Mouse (Mus musculus): ENCODE results near the gene Elane.

- TF ChIP-seq CTCF (IDR thresholded peaks at IDR 0.05 in 2 of 3, conservative IDR thresholded peaks at IDR 0.05 in 1 of 3; ENCODE audit: control insufficient read depth in 1 of 3, insufficient read depth in 1 of 3, low read depth in 2 of 3, low read length in 3 of 3, poor library complexity in 1 of 3, severe bottlenecking in 1 of 3) (no peak), TCF12 (IDR thresholded peaks at IDR 0.05; ENCODE audit: low read depth, low read length) (no peak)
Observed at GRCm38 (mm10) chr10:79881981-79882380, 4.1 kb upstream of the Elane start.
